Mouse (Mus musculus) urinary bladder, postnatal 36 days (tissue): ENCODE data around the gene Rac1.
A peak's percentile ranks its signal among the peaks of the same experiment; 100 is the strongest.
"Not testable (repeated sequence)": the region's sequence is repeated elsewhere in the genome, so short reads cannot be mapped to it uniquely, and the experiment has no call there.

Experiments
- DNase-seq, 2 experiments: peaks; one replicate each; pipeline ENCODE4 v3.0.0; 2022; ENCODE audit warnings: low spot score in 2 of 2, mixed read lengths in 1 of 2

The Rac1 gene

DNA sequence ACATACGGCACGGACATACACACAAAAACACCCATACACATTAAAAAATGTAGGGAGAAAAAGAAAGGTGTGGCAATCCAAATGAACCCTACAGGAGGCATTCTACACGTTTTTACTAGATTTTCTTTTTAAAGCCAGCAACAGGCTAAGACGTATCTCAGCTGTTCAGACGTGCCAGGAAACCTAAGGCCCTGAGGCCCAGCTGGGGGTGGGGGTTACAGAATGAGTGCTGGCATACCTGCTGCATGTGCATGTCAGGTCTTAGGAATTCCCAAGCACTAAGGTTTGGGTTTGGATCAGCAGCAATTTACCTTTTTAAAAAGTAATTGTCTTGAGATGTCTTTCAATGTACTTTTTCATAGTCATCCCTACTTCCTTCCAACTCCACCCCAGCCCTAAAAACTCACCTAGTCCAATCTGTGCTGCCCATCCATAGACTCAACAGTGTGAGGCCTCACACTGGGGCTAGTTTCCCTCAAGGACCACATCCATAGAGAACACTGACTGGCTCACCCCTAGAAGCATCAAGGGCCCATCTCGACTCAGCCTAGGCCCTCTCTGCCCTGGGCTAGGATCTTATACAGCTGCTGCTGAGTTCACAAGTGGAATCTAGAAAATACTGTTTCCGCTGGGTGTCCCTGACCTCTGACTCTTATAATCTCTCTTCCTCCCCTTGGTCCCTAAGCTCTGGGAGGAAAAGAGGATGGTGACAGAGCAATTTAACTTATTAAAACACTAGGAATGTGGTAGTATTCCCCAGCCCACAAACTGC is 2.2 kb downstream of the Rac1 start:
- DNase-seq = no peak

DNA sequence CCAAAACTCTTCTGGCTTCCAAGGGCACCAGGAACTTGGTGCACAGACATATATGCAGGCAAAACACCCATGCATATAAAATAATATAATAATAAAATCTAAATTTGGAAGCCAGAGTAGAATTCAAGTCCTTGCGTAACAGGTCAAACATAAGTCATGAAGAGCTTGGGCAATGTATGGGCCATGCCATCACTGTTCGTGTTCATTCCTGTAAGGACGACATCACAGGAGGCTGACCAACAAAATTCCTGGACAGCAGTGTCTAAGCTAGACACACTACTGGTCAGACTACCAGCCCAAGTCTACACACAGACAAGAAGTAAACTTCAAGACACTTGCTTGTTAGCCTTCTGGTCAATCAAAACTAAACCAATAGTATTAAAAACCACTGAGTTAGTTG is 5.0 kb downstream of the Rac1 start:
- no peak for DNase-seq

DNA sequence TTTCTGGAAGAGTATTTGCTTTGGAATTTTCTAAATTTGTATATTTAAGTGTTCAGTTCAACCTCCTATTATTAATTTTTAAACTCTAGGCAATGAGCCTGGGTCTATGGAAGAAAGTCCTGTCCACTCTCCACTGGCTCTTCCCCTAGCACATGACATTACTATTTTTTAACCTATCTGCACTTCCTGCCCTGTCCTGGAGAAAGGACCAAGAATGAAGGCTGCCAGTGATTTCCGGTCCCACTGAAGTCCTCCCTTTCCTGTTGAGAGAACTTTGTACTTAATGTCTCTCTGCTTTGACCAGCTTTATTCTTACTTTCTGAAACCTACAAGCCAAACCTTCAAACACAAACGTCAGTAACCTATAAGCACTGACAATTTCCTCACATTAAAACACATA is 7.4 kb downstream of the Rac1 start:
- no peak for DNase-seq

DNA sequence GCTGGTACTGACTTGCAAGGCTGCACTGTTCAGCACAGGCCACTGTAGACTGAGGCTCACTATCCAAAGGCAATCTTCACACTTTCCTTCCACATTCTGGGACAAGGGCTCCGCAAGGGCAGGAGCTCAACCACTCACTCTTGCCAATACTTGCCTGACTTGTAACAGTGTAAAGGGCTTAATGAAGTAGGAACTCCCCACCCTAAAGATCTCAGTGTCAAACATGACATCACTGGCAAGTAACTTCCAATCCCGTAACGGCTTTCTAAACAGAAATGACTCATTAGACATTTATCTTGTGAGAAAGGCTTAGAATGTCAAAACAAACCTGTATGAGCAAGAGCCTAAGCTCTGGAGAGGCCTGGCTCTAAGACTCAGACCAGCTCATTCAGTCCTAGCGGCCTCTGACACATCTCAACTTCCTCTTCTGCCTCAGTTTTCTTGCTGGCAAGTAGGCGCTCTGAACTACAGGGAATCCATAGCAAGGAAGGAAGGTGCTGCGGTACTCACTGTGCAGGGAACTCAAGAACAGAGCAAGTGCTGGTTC is 9.7 kb downstream of the Rac1 start:
- DNase-seq = peak; percentile 50 to 57

DNA sequence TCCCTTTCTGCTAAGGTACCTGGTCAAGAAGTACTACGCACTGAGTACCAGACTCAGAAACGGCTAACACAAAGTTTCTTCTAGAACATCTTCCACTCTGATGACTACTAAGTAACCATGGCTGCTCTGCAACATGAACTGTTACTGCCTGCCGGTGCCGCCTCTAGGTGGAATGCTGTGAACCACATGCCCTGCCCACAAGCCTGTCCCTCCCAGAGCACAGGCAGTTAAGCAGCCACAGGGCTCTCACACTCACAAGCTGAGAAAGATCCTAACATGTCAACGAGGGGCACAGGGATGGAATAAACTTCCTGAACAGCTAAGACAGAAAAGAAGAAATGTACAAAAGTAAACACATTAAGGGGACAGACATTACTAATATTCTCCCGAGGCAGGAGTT is 10.4 kb downstream of the Rac1 start:
- peak in 1 of 2 experiments; percentile 33 for DNase-seq

DNA sequence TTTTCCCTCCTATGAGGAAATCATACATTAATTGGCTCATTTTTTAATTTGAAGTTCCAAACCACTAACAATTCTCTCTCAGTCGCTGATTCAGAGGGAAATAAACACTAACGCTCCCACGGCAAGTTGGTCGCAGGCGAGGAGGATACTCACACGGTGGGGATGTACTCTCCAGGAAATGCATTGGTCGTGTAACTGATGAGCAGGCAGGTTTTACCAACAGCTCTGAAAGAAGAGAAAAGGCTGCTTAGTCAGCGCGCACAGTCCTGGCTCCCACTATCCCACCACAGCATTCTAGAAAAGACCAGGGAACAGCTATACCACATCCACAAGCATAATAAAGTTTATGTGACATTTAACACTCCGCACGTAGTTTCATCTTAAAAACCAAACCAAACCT is 10.8 kb downstream of the Rac1 start:
- no peak for DNase-seq

DNA sequence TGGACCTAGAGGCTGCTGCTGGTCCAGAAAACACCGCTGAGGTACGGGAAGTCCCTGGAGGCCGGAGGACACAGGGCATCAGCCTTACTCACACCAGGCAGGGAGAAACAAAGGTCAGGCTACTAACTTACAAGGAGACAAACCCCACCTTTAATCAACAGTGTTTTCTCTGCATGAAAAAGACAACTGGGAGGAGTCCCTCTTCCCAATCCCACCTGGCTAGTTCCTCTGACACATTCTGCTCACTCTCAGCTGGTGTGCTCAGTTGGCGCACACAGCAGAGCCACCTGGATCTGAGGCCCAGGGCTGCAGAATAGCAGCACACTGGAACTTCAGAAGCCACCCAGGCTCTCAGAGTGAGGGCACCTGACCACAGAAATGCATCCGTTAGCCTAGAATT is 13.0 kb downstream of the Rac1 start:
- no peak for DNase-seq

DNA sequence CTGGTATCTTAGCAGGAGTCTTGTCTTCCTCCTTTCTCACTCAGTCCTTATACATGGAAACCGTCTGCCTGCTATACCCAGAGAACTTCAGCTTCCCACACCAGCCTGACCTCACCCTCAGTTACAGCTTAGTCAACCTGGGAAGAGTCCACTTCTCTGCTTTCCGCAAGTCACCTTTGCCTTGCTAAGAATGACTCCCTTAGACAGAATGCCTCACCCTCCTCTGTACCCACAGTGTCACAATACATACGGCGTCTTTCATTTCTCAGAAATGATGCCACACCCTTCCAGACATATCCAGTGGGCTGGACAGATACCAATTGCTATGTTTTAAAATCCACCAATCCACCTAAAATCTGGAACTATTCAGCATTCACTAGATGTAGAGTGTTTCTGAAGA is 15.5 kb downstream of the Rac1 start:
- no peak for DNase-seq

DNA sequence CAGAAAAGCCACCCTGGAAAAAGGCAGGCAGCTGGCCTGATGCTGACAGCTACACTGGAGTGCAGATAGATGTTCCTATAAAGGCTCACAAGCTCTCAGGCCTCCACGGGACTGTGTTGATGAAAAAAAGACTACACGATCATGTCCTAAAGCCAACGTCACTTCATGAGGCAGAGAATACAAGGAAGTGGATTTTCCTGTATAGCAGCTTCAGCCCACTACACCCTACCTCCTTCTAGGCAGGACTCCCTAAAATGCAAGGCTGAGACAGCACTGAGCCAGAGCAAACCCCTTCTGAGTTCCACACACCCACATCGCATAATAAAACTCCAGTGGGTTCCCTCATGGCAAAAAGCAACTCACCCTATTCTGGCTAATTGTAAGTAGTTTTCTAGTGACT is 16.3 kb downstream of the Rac1 start:
- DNase-seq = no peak

DNA sequence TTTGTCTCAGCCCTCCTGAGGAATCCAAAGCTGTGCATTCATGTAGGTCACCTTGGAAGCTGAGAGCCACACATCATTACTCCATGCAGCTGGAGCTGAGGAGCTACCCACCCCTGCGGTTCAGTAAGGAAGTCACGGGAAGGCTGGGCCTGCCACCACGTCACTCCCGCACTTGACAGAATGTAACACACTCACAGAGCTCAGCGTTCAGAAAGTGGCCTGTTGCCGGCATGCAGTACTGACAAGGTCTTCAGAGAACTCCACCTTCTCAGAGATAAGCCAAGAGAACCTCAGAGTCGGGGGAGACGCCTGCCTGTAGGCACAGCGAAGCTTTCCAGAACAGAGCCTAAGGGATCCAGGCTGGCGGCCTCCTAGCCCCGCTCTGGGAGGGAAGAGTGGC is 18.1 kb downstream of the Rac1 start:
- DNase-seq = no peak

DNA sequence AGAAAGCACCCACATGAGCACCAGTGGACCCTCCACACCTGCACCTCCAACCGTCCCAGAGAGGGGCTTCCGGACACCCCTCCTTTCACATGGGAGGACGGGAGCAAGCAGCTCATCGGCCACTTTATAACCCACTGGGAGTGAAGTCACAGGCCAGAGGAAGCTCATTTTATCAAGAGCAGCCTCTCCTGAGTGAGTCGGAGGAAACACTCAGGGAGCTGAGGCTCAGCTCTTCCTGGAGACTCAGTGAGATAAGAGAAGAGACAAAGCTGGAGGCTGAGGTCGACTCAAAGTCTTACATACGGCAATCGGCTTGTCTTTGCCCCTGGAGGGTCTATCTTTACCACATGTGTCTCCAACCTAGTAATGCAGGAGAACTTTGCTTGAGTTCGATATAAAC is 18.5 kb downstream of the Rac1 start:
- no peak for DNase-seq

DNA sequence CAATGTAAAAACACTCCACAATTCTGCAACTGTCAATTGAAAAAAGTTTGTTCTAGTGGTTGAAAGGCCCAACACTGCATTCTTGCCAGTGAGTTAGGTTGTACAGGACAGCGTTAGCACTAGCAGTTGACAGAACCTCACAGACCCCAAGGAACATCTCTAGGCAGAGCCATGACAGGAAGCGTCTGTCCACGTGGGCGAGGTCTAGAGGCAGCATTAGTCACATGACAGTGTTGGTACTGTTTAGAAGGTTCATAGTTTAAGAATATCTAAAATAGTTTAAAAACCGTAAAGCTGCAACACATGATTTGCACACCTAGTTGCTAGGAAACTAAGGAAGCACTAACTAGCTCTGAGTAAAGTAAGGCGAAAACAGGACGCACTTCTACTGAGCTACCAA is 22.3 kb downstream of the Rac1 start:
- DNase-seq = no peak

DNA sequence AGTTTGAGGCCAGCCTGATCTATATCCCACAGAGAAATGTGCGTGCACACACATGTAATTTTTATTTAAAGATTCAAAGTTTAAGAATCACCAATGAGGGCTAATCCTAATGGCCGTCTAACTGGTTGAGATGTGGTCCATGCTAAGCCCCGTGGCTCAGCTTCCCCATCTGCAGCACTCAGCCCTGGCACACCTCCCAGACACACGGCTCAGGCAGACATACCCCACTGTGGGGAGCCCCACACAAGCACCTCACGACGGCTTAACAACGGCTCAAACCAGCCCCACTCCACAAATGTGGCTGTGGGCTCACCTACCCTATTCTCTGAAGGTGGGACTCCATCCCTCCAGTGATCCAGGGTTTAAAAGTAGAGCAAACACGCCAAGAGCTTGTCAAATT is 22.8 kb downstream of the Rac1 start:
- no peak for DNase-seq

DNA sequence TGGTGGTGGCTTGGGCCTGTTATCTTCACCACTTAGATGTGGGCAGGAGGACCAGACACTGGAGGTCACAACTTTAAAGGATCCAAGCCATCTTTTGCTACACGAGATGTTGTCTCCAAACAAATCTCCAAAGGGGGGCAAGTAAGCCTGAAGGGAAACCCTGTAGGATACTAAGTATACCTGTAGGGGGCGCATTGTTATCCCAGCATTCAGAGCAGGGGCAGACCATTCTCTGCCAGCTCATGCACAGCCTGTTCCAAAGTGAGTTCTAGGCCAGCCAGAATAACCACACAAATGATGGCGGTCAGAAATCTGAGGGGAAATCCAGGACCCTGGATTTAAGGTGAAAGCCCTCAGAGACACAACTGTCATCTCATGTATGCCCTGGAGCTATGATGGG is 23.4 kb downstream of the Rac1 start:
- no peak for DNase-seq

DNA sequence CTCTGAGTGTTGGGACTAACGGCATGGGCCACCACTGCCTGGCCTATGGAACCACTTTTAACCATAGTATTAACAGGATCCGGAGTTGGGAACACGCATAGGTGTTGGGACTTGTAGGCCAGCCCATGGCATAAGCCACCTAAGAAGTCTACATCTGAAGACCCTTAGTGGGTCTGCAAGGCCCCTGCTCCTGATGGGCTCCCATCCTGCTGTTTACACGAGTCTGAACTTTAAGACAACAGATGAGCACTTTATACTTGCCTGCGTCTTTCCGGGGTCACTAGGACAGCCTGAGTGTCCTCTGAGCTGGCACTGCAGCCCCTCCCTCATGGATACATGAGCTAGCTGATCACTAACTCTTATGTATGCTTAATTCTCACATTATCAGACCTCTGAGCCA is 24.1 kb downstream of the Rac1 start:
- DNase-seq = no peak

DNA sequence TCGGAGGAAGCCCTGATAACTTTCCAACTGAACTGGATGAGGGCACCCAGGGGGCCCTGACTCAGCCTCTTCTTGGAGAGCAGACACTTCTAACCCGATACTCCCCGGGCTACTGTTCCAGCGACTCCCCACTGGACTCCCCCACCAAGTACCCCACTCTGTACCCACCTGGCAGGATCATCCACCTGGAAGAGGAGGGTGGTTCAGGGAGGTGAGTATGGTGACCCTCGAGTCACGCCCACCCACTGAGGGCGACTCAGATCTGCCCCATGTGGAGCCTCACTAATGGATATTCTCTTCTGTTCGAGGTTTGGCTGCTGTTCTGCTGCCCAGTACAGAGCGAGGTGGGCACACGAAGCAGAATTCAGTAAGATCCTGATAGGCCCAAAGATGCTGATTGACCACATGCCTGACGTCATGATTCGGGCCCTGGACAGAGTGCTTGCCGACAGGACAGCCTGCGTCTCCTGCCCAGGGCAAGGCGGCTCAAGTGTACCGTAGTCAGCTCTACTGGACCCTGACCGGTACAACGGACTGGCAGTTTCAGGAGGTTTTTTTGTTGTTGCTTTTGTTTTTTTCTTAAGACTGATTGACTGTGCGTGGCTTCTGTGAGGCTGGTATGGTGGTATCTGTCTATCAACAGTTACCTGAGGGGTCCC is 24.8 kb downstream of the Rac1 start:
- DNase-seq = no peak

DNA sequence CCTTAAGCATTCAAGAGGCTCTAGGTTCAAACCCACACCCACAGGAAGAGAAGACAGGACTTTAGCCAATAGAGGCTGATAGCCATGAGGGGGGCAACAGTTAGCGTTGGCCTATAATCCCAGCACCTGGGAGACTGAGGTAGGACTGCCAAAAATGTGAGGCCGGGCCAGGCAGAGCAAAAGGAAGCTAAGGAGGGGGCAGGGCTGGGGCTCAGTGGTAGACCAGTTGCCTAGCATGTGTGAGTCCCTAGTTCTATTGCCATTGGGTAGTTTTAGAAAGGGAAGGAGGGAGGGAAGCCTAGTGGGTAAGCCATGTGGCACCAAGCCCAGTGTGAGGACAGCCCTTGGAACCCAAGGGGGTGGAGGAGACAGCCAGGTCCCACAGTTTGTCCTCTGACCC is 26.2 kb downstream of the Rac1 start:
- DNase-seq = no peak

DNA sequence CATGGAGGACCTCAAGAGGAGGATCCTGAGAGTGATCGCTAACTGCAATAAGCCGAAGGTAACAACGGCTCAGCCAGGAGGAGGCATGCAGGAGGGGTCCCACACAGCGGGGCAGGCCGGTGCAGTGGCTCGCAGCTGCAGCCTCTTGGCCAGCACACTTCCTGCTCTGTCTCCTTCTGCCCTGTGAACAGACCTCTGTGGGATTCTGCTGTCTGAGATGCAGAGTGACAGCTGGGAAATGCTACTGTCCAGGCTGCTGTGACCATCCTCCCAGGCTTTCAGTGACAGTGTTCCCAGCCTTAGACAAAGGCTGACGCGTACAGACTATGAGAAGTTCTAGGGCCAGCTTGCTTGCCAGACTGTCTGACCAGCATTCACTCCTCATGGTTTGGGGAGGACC is 26.7 kb downstream of the Rac1 start:
- DNase-seq = no peak

DNA sequence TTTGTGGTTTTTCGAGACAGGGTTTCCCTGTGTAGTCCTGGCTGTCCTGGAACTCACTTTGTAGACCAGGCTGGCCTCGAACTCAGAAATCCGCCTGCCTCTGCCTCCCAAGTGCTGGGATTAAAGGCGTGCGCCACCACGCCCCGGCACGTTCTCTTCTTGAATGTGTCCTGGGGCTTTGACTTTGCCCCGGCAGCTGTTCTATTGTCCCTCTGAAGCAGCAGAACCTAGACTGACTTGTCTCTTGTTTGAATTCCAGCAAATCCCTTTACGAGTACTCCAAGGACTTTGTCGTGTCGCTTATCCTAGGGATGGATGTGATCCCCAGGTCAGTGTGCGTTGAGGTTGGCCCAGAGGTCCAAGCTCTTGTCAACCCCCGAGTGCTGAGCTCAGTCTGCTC is 27.1 kb downstream of the Rac1 start:
- not testable (repeated sequence) for DNase-seq

DNA sequence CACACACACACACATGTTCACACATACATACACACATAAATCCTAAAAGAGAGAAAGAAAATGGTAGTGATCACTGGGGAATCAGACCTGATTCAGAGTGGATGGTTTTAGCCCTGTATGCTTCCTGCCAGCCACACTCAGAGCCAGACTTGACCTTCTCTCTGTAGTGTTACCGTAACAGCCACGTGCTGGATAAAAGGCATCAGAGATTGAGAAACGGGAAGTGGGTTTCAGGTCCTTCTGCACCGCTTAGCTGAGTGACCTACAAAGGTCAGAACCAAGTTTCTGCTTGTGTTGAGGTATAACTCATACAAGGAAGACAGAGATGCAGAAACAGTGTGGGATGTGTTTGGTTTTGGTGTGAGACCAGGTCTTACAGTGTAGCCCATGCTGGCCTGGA is 28.1 kb downstream of the Rac1 start:
- DNase-seq = no peak

DNA sequence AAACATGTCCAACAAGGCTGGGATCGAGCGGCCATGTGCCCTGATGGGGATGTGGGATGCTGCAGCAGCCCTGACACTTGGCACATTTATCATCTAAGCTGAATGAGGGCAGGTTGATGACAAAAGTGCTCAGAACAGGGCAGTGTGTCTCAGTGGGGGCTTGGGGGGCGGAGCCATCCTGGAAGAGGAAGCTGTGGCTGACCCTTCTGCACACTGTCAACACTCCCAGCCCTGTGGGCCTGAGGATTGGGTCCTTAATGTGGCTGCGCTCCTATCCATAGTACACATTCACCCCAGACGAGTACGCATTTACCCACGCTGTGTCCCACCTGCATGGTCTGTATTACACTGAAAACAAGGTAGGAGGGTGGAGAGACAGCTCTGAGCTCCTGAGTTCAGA is 28.6 kb downstream of the Rac1 start:
- no peak for DNase-seq

DNA sequence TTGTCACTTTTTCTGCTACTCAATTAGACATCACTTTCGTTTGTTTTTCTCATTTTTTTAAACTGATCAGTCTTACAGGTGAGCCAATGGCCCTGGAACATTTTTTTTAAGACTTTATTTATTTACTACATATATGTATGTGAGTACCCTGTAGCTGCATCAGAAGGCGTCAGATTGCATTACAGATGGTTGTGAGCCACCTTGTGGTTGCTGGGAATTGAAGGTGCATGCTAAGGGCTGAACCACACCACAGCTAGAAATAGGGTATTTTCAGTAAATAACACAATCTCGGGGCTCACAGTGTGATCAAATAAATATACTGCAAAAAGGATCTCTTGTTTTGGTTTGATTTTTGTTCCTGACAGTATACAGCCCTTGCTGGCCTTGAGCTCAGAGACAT is 30.4 kb downstream of the Rac1 start:
- DNase-seq = no peak

DNA sequence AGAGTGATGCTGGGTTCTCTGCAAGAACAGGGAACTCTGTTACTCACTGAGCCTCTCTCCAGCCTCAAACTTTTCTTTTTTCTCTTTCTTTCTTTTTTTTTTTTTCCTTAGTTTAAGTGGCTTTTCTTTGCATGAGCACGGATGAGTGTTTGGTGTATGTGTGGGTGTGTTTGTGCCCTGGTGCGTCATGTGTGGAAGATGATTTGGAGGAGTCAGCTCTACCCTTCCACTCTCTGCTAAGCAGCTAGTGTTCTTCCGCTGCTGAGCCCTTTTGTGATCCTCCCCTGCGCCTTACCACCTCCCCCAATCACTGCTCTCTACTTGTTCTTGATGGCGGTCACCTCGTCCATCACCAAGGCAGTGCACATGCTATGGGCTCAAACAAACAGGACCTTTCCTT is 32.1 kb downstream of the Rac1 start:
- no peak for DNase-seq

DNA sequence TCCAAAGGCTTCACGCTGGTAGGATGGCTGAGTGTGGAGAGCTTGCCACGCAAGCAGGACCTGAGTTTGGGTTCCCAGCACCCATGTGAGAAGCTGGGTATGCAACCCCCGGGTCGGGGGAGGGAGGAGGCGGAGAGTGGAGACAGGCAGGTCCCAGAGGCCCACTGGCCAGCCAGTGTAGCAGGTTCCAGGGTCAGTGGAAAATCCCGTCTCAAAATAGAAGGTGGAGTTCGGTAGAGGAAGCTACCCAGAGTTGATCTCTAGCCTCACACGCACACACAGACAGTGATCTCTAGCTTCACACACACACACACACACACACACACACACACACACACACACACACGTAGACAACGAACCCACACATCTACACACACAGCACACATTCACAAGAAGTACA is 34.7 kb downstream of the Rac1 start:
- no peak for DNase-seq
